Mouse (Mus musculus) G1E (cell line): ENCODE measurements around the gene Laptm5. TPM values are rescaled to one million over a fixed set of nuclear protein-coding genes. Genes with fewer than 3 reads are reported as not detected.

Experiments used
- ATAC-seq: 2 replicates; pipeline ENCODE4 v1.8.0; 2016; ENCODE audit warnings: mild to moderate bottlenecking; ENCODE audit not compliant: insufficient number of reproducible peaks, poor library complexity, low FRiP score, severe bottlenecking; ENCODE audit errors: extremely low read depth
- DNase-seq: peaks from one replicate; pipeline ENCODE4 v3.0.0; 2012; ENCODE audit warnings: low spot score
- H3K27me3 ChIP-seq: 2 replicates; pipeline ENCODE4 v1.6.1; 2012; ENCODE audit warnings: mild to moderate bottlenecking, low read length, inconsistent platforms; ENCODE audit not compliant: insufficient read depth
- H3K36me3 ChIP-seq: replicated peaks from 2 replicates; pipeline ENCODE3; 2012; ENCODE audit warnings: mild to moderate bottlenecking, inconsistent platforms
- H3K4me1 ChIP-seq: 2 replicates; pipeline ENCODE4 v1.6.1; 2012; ENCODE audit warnings: low read depth, low read length, inconsistent platforms, mixed read lengths; ENCODE audit not compliant: insufficient read depth
- H3K4me3 ChIP-seq: 2 replicates; pipeline ENCODE4 v1.5.1; 2012; ENCODE audit warnings: low read depth, mild to moderate bottlenecking, inconsistent platforms, low read length, moderate library complexity, mixed read lengths
- H3K9me3 ChIP-seq: replicated peaks from 2 replicates; pipeline ENCODE4 v1.6.1; 2012; ENCODE audit warnings: inconsistent platforms
- CTCF ChIP-seq: IDR thresholded peaks from 2 replicates; pipeline ENCODE4 v1.5.1; 2012; ENCODE audit warnings: low read depth, low read length, inconsistent platforms, mixed read lengths
- GATA1 ChIP-seq: IDR thresholded peaks from 2 replicates; pipeline ENCODE4 v1.6.1; 2012; ENCODE audit warnings: borderline replicate concordance, low read length, inconsistent platforms, mixed read lengths
- GATA2 ChIP-seq: IDR thresholded peaks from 2 replicates; pipeline ENCODE4 v1.6.1; 2012; ENCODE audit warnings: low read depth, low read length, inconsistent platforms, borderline replicate concordance
- POLR2AphosphoS5 ChIP-seq: IDR thresholded peaks from 2 replicates; pipeline ENCODE4 v1.6.1; 2012; ENCODE audit warnings: low read depth, low read length, inconsistent platforms; ENCODE audit not compliant: insufficient replicate concordance
- TAL1 ChIP-seq: conservative IDR thresholded peaks from 2 replicates; pipeline ENCODE4 v1.6.1; 2012; ENCODE audit warnings: low read depth, low read length, inconsistent platforms, mixed read lengths
- polyA plus RNA-seq: library from polyadenylated mRNA; stranded (reverse); fragments of >175 nt; gene quantifications from 2 replicates; pipeline ENCODE4 v1.2.3, GENCODE M21; 2012
- total RNA-seq, 2 experiments: library from RNA; stranded (forward) in 1 of 2; stranded (reverse) in 1 of 2; fragments of 200-1000 nt in 1 of 2; fragments of >200 nt in 1 of 2; fragmentation: Nextera tagmentation in 1 of 2; gene quantifications; 2 replicates each; pipeline ENCODE4 v1.2.3; 2014 to 2017

Laptm5 gene
- total and polyA plus RNA-seq, 3 experiments = 222 to 717 (median 540) TPM

GRCm38 (mm10) chr4:130905025-130905424 lies 7.9 kb upstream of the Laptm5 start:
- Histone ChIP-seq H3K9me3 (no peaks in the 10 kb centered on the region), H3K4me3 (peak overlapping the region; percentile 49; the same call in 1 of the 2 replicates), H3K36me3 (no peaks in the 10 kb centered on the region), H3K4me1 (peaks cover 98% of the 10 kb centered on the region), H3K27me3 (no peaks in the 10 kb centered on the region)
- DNase-seq = peak; percentile 57
- ATAC-seq = peak; percentile 24; the same call in 1 of the 2 replicates
- TF ChIP-seq GATA1 = no peak
- no peak for TF ChIP-seq CTCF
- no peak for TF ChIP-seq GATA2
- peak; percentile 55 for TF ChIP-seq TAL1

- TF ChIP-seq TAL1 = no peak
- TF ChIP-seq GATA1 = no peak
- TF ChIP-seq CTCF = no peak
- no peak for TF ChIP-seq GATA2
- no peak for TF ChIP-seq POLR2AphosphoS5
- no peak for ATAC-seq
Measured at GRCm38 (mm10) chr4:130905882-130906281, 7.0 kb upstream of the Laptm5 start.

GRCm38 (mm10) chr4:130906296-130906695 lies 6.6 kb upstream of the Laptm5 start:
- no peaks in the 10 kb centered on the region for H3K36me3 ChIP-seq
- H3K27me3 ChIP-seq = no peaks in the 10 kb centered on the region
- H3K4me3 ChIP-seq = peak overlapping the region; percentile 11; the same call in 1 of the 2 replicates
- H3K9me3 ChIP-seq = no peaks in the 10 kb centered on the region
- TF ChIP-seq TAL1 (no peak), CTCF (no peak), POLR2AphosphoS5 (no peak), GATA1 (no peak), GATA2 (no peak)
- DNase-seq (no peak), ATAC-seq (no peak)
- H3K4me1 ChIP-seq = peaks cover 99% of the 10 kb centered on the region

More at GRCm38 (mm10) chr4:130905882-130906281, 7.0 kb upstream of the Laptm5 start:
- no peaks in the 10 kb centered on the region for H3K9me3 ChIP-seq
- DNase-seq = no peak
- no peaks in the 10 kb centered on the region for H3K27me3 ChIP-seq
- peaks cover 99% of the 10 kb centered on the region for H3K4me1 ChIP-seq
- H3K4me3 ChIP-seq = peak overlapping the region; percentile 11; the same call in 1 of the 2 replicates
- H3K36me3 ChIP-seq = no peaks in the 10 kb centered on the region

- DNase-seq (no peak), ATAC-seq (no peak)
- H3K4me3 ChIP-seq = peak overlapping the region; percentile 25
- H3K4me1 ChIP-seq = peaks cover 99% of the 10 kb centered on the region
- H3K27me3 ChIP-seq = no peaks in the 10 kb centered on the region
- TF ChIP-seq CTCF (no peak), TAL1 (no peak), POLR2AphosphoS5 (no peak), GATA2 (no peak), GATA1 (no peak)
- no peaks in the 10 kb centered on the region for H3K36me3 ChIP-seq
- no peaks in the 10 kb centered on the region for H3K9me3 ChIP-seq
Measured at GRCm38 (mm10) chr4:130907200-130908069, 5.5 kb upstream of the Laptm5 start.

- DNase-seq = no peak
- Histone ChIP-seq H3K9me3 (no peaks in the 10 kb centered on the region), H3K4me1 (peaks cover 96% of the 10 kb centered on the region), H3K4me3 (peak overlapping the region; percentile 25), H3K36me3 (no peaks in the 10 kb centered on the region), H3K27me3 (no peaks in the 10 kb centered on the region)
- no peak for ATAC-seq
- TF ChIP-seq GATA2 (no peak), TAL1 (no peak)
Measured at GRCm38 (mm10) chr4:130908133-130908532, 4.8 kb upstream of the Laptm5 start.

- TF ChIP-seq TAL1 = peak; percentile 94
- TF ChIP-seq GATA2 = no peak
- Histone ChIP-seq H3K36me3 (no peaks in the 10 kb centered on the region), H3K4me3 (peak overlapping the region; percentile 63; the same call in 1 of the 2 replicates), H3K9me3 (no peaks in the 10 kb centered on the region), H3K4me1 (peaks cover 91% of the 10 kb centered on the region), H3K27me3 (no peaks in the 10 kb centered on the region)
- ATAC-seq (peak; percentile 48), DNase-seq (peak; percentile 61)
Measured at GRCm38 (mm10) chr4:130909167-130909874, 3.6 kb upstream of the Laptm5 start.
